Mouse (Mus musculus) lung, embryonic 14.5 days (tissue): ENCODE measurements at regions not wholly inside any gene's neighbourhood (a gene's known extent, or its start where the extent isn't known, plus 50 kb on each side); places are given as distances from the start of the nearest gene placed in this dataset.

Source experiments
- ATAC-seq: fragments of 200-750 bp; cut with Nextera tagmentation; 2 replicates; pipeline ENCODE4 v1.8.0; 2017; ENCODE audit warnings: mild to moderate bottlenecking, moderate TSS enrichment, moderate library complexity; ENCODE audit not compliant: insufficient read depth
- DNase-seq: peaks from one replicate; pipeline ENCODE4 v3.0.0-alpha.2; 2015
- H3K27ac ChIP-seq: fragments of 300-500 bp; sonication (generic); 2 replicates; pipeline ENCODE4 v1.5.1; 2014; ENCODE audit warnings: low read depth, mild to moderate bottlenecking, moderate library complexity
- H3K27me3 ChIP-seq: fragments of 300-500 bp; sonication (generic); 2 replicates; pipeline ENCODE4 v1.6.1; 2014; ENCODE audit warnings: low read length, control low read depth; ENCODE audit not compliant: insufficient read depth
- H3K36me3 ChIP-seq: fragments of 300-500 bp; sonication (generic); 2 replicates; pipeline ENCODE4 v1.6.1; 2014; ENCODE audit warnings: control low read depth; ENCODE audit not compliant: insufficient read depth
- H3K4me1 ChIP-seq: fragments of 300-500 bp; sonication (generic); 2 replicates; pipeline ENCODE4 v1.6.1; 2014; ENCODE audit warnings: antibody characterized with exemption, control low read depth; ENCODE audit not compliant: insufficient read depth
- H3K4me2 ChIP-seq: fragments of 300-500 bp; sonication (generic); 2 replicates; pipeline ENCODE4 v1.6.1; 2014; ENCODE audit warnings: mild to moderate bottlenecking
- H3K4me3 ChIP-seq: fragments of 300-500 bp; sonication (generic); 2 replicates; pipeline ENCODE4 v1.5.1; 2014; ENCODE audit warnings: low read depth, low read length
- H3K9ac ChIP-seq: fragments of 300-500 bp; sonication (generic); 2 replicates; pipeline ENCODE4 v1.6.1; 2014
- H3K9me3 ChIP-seq: fragments of 300-500 bp; sonication (generic); 2 replicates; pipeline ENCODE4 v1.6.1; 2016; ENCODE audit warnings: low read depth, low read length, control low read depth
- CTCF ChIP-seq: IDR thresholded peaks from 2 replicates; pipeline ENCODE4 v1.5.1; 2016; ENCODE audit warnings: antibody characterized with exemption, low read depth
- WGBS: fragments of 180-500 bp; shearing (Covaris S2); extraction: QIAGEN DNeasy Blood & Tissue Kit; methylation state at CpG from one replicate; pipeline ENCODE4 v1.1.7; 2014; 5-methylcytosine and 5-hydroxymethylcytosine counted together

- Histone ChIP-seq H3K9ac (no peak overlapping the region), H3K36me3 (no peaks in the 10 kb centered on the region), H3K27ac (no peak overlapping the region), H3K4me3 (no peak overlapping the region), H3K9me3 (no peaks in the 10 kb centered on the region), H3K4me2 (no peak overlapping the region), H3K4me1 (no peaks in the 10 kb centered on the region), H3K27me3 (no peaks in the 10 kb centered on the region)
- DNase-seq (no peak), ATAC-seq (no peak)
- no peak for TF ChIP-seq CTCF
- 59% methylated on average over 1 of the region's 1 CpGs for WGBS
These were observed 194.6 kb downstream of the Gm43517 start for GRCm38 (mm10) chr12:49579451-49580190.

- ATAC-seq = no peak
- no peak overlapping the region for H3K27ac ChIP-seq
- H3K36me3 ChIP-seq = no peaks in the 10 kb centered on the region
- no peaks in the 10 kb centered on the region for H3K4me1 ChIP-seq
- 71% methylated on average over 1 of the region's 1 CpGs for WGBS
- no peak overlapping the region for H3K4me2 ChIP-seq
- no peak for DNase-seq
- no peaks in the 10 kb centered on the region for H3K27me3 ChIP-seq
- H3K4me3 ChIP-seq = no peak overlapping the region
- H3K9ac ChIP-seq = no peak overlapping the region
- TF ChIP-seq CTCF = no peak
- H3K9me3 ChIP-seq = no peaks in the 10 kb centered on the region
These were observed 198.9 kb downstream of the Gm43517 start for GRCm38 (mm10) chr12:49583849-49584248.

- Histone ChIP-seq H3K27ac (no peak overlapping the region), H3K36me3 (no peaks in the 10 kb centered on the region), H3K9ac (no peak overlapping the region), H3K27me3 (no peaks in the 10 kb centered on the region), H3K4me2 (no peak overlapping the region), H3K4me1 (no peaks in the 10 kb centered on the region), H3K9me3 (no peaks in the 10 kb centered on the region), H3K4me3 (no peak overlapping the region)
- DNase-seq = no peak
- whole genome bisulfite sequencing = 54% methylated on average over 3 of the region's 3 CpGs
- no peak for ATAC-seq
- no peak for TF ChIP-seq CTCF
These were observed 237.3 kb downstream of the Gm43517 start for GRCm38 (mm10) chr12:49622264-49622663.

GRCm38 (mm10) chr12:49627222-49627621 lies 242.2 kb downstream of the Gm43517 start:
- no peak overlapping the region for H3K27ac ChIP-seq
- TF ChIP-seq CTCF = no peak
- no peak overlapping the region for H3K9ac ChIP-seq
- H3K4me2 ChIP-seq = no peak overlapping the region
- ATAC-seq (no peak), DNase-seq (no peak)
- no peaks in the 10 kb centered on the region for H3K9me3 ChIP-seq
- H3K4me3 ChIP-seq = no peak overlapping the region
- H3K36me3 ChIP-seq = no peaks in the 10 kb centered on the region
- 62% methylated on average over 5 of the region's 5 CpGs for WGBS
- H3K4me1 ChIP-seq = no peaks in the 10 kb centered on the region
- H3K27me3 ChIP-seq = no peaks in the 10 kb centered on the region

GRCm38 (mm10) chr12:49628014-49628413 lies 243.0 kb downstream of the Gm43517 start:
- H3K27me3 ChIP-seq = no peaks in the 10 kb centered on the region
- no peaks in the 10 kb centered on the region for H3K36me3 ChIP-seq
- TF ChIP-seq CTCF = no peak
- H3K4me3 ChIP-seq = no peak overlapping the region
- H3K4me1 ChIP-seq = no peaks in the 10 kb centered on the region
- 83% methylated on average over 4 of the region's 4 CpGs for WGBS
- no peak overlapping the region for H3K9ac ChIP-seq
- H3K27ac ChIP-seq = no peak overlapping the region
- no peak overlapping the region for H3K4me2 ChIP-seq
- no peaks in the 10 kb centered on the region for H3K9me3 ChIP-seq
- ATAC-seq (no peak), DNase-seq (no peak)

- Histone ChIP-seq H3K27ac (no peak overlapping the region), H3K9ac (no peak overlapping the region), H3K4me3 (no peak overlapping the region), H3K4me2 (no peak overlapping the region), H3K27me3 (no peaks in the 10 kb centered on the region), H3K9me3 (no peaks in the 10 kb centered on the region), H3K4me1 (no peaks in the 10 kb centered on the region), H3K36me3 (no peaks in the 10 kb centered on the region)
- 21% methylated on average over 3 of the region's 3 CpGs for WGBS
- no peak for TF ChIP-seq CTCF
- ATAC-seq (no peak), DNase-seq (peak; percentile 26)
These were observed 264.4 kb downstream of the Gm43517 start for GRCm38 (mm10) chr12:49649104-49650063.
